Mouse (Mus musculus) spleen, adult 2 months (tissue): ENCODE measurements around the gene Shld2. TPM values are rescaled to one million over a fixed set of nuclear protein-coding genes. Genes with fewer than 3 reads are reported as not detected.
"Not testable (repeated sequence)": the region's sequence is repeated elsewhere in the genome, so short reads cannot be mapped to it uniquely, and the experiment has no call there.

Experiments used
- DNase-seq, 2 experiments: peaks; one replicate each; pipeline versions ENCODE4 v3.0.0 to v3.0.0-alpha.2; 2012 to 2021; ENCODE audit warnings: low spot score in 2 of 2, low read depth in 1 of 2
- H3K27ac ChIP-seq: fragments of 200-500 bp; 2 replicates; pipeline ENCODE4 v1.5.1; 2012; ENCODE audit warnings: low read length, inconsistent platforms; ENCODE audit not compliant: insufficient read depth
- H3K27me3 ChIP-seq: fragments of 200-500 bp; 2 replicates; pipeline ENCODE4 v1.6.1; 2012; ENCODE audit warnings: mild to moderate bottlenecking, moderate library complexity, low read length, inconsistent platforms; ENCODE audit not compliant: control insufficient read depth, insufficient read depth
- H3K36me3 ChIP-seq: fragments of 200-500 bp; 2 replicates; pipeline ENCODE4 v1.6.1; 2012; ENCODE audit warnings: mild to moderate bottlenecking, low read length, inconsistent platforms; ENCODE audit not compliant: control insufficient read depth, insufficient read depth
- H3K4me1 ChIP-seq: fragments of 200-500 bp; 2 replicates; pipeline ENCODE4 v1.6.1; 2011; ENCODE audit warnings: inconsistent platforms; ENCODE audit not compliant: control insufficient read depth, insufficient read depth, insufficient read length
- H3K4me3 ChIP-seq: fragments of 200-500 bp; 2 replicates; pipeline ENCODE4 v1.5.1; 2011; ENCODE audit warnings: mild to moderate bottlenecking, inconsistent platforms; ENCODE audit not compliant: insufficient read depth, insufficient read length; ENCODE audit errors: extremely low read depth
- CTCF ChIP-seq: fragments of 200-500 bp; IDR thresholded peaks from 2 replicates; pipeline ENCODE4 v1.5.1; 2011; ENCODE audit warnings: mild to moderate bottlenecking, inconsistent platforms; ENCODE audit not compliant: insufficient read depth, insufficient read length, insufficient replicate concordance; ENCODE audit errors: extremely low read depth
- POLR2A ChIP-seq: fragments of 200-500 bp; IDR thresholded peaks from 2 replicates; pipeline ENCODE4 v1.6.1; 2011; ENCODE audit warnings: low read depth, low read length, inconsistent platforms
- WGBS: fragments of 180-500 bp; shearing (Covaris S2); methylation state at CpG from one replicate; pipeline ENCODE4 v1.1.7; 2018; 5-methylcytosine and 5-hydroxymethylcytosine counted together
- polyA plus RNA-seq: library from polyadenylated mRNA; depleted of rRNA; stranded (reverse); fragments of >200 nt; gene quantifications from 2 replicates; pipeline ENCODE4 v1.2.3, GENCODE M21; 2012

Gene Shld2
- polyA plus RNA-seq, 1 experiment: 2.4 TPM

DNA sequence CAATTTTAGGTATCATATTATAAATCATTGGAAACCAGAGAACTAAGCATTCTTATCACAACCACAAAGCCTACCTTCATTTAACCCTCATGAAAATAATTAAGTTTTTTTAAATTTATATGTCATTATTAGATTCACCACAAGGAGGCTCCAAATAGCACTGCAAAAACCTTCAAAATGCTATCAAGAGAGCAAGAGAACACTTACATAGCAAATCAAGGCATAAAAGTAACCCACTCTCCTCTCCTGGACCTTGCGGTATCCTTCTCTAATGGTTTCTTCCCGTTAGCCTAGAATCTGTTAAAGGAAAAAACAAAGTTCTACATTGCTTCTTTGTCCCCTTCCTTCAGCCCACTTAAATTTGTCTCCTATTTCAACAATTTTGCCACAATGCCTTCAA lies 37.0 kb downstream of the Shld2 start:
- DNase-seq: no peak
- Histone ChIP-seq H3K36me3 (no peaks in the 10 kb centered on the region), H3K4me1 (no peaks in the 10 kb centered on the region), H3K4me3 (no peak overlapping the region), H3K27me3 (no peaks in the 10 kb centered on the region), H3K27ac (no peak overlapping the region)
- 76% methylated on average over 2 of the region's 2 CpGs for WGBS
- TF ChIP-seq POLR2A (no peak), CTCF (no peak)

GRCm38 (mm10) chr14:34268046-34268445 lies 42.2 kb downstream of the Shld2 start:
- no peaks in the 10 kb centered on the region for H3K4me1 ChIP-seq
- H3K36me3 ChIP-seq: no peaks in the 10 kb centered on the region
- TF ChIP-seq CTCF (no peak), POLR2A (no peak)
- H3K4me3 ChIP-seq: no peak overlapping the region
- WGBS: 91% methylated on average over 9 of the region's 9 CpGs
- no peak overlapping the region for H3K27ac ChIP-seq
- no peak for DNase-seq
- H3K27me3 ChIP-seq: no peaks in the 10 kb centered on the region

- not testable (repeated sequence) for H3K27ac ChIP-seq, H3K36me3 ChIP-seq, H3K27me3 ChIP-seq, DNase-seq, H3K4me1 ChIP-seq, H3K4me3 ChIP-seq
- WGBS: 89% methylated on average over 3 of the region's 3 CpGs
Observed at GRCm38 (mm10) chr14:34258525-34258924, 51.8 kb downstream of the Shld2 start.

DNA sequence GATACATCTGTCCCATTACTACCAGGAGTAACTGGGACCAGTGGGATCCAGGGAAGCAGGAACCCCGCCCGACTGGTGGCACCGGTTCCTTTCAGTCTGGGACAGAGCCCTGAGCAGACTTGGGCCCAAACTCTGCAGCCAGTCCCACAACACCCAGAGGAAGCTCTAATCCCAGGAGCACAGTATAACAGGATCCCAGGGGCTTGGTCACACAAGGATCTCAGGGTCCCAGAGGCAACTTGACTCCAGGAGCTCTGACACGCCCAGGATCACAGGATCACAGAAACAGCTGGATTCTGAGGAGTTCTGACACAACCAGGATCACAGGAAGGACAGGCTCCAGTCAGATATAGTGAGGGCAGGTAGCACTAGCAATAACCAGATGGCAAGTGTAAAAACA lies 57.0 kb downstream of the Shld2 start:
- no peak for DNase-seq
- no peaks in the 10 kb centered on the region for H3K4me1 ChIP-seq
- 96% methylated on average over 4 of the region's 4 CpGs for WGBS
- no peak overlapping the region for H3K27ac ChIP-seq
- H3K36me3 ChIP-seq: no peaks in the 10 kb centered on the region; the same call in 1 of the 2 replicates
- no peak for TF ChIP-seq POLR2A
- no peak for TF ChIP-seq CTCF
- H3K4me3 ChIP-seq: no peak overlapping the region
- no peaks in the 10 kb centered on the region for H3K27me3 ChIP-seq

- no peaks in the 10 kb centered on the region for H3K4me1 ChIP-seq
- H3K4me3 ChIP-seq: no peak overlapping the region
- no peaks in the 10 kb centered on the region for H3K27me3 ChIP-seq
- TF ChIP-seq POLR2A (no peak), CTCF (no peak)
- no peaks in the 10 kb centered on the region; the same call in 1 of the 2 replicates for H3K36me3 ChIP-seq
- H3K27ac ChIP-seq: no peak overlapping the region
- no peak for DNase-seq
- WGBS: 86% methylated on average over 6 of the region's 6 CpGs
Observed at GRCm38 (mm10) chr14:34252470-34253145, 57.7 kb downstream of the Shld2 start.

DNA sequence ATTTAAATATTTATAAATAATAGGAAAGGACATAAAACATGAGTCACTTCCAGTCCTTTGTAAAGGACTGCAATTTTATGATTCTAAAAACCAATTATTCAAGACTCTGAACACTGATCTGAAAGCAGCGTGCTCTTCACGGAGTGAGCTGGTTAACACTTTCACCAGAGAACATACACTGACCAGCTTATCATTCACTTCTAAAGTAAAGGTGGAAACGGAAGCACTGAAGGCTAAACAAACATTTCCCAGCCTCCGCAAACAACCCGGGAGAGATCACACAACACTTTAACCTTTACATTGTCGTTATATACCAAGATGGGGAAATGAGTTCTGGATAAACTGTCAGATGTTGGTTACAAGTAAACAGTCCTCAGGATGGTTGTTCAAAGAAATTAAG lies 69.6 kb downstream of the Shld2 start:
- no peaks in the 10 kb centered on the region for H3K4me1 ChIP-seq
- WGBS: 90% methylated on average over 6 of the region's 6 CpGs
- TF ChIP-seq POLR2A (no peak), CTCF (no peak)
- no peak overlapping the region for H3K4me3 ChIP-seq
- no peak for DNase-seq
- H3K27ac ChIP-seq: no peak overlapping the region
- no peaks in the 10 kb centered on the region for H3K27me3 ChIP-seq
- peaks cover 5% of the 10 kb centered on the region for H3K36me3 ChIP-seq

- H3K27me3 ChIP-seq: no peaks in the 10 kb centered on the region
- 85% methylated on average over 10 of the region's 10 CpGs for WGBS
- no peak for TF ChIP-seq CTCF
- TF ChIP-seq POLR2A: no peak
- no peaks in the 10 kb centered on the region for H3K4me1 ChIP-seq
- no peak overlapping the region for H3K27ac ChIP-seq
- peaks cover 5% of the 10 kb centered on the region for H3K36me3 ChIP-seq
- H3K4me3 ChIP-seq: no peak overlapping the region
- DNase-seq: no peak
Observed at GRCm38 (mm10) chr14:34240263-34240662, 70.0 kb downstream of the Shld2 start.
